Mouse (Mus musculus): ENCODE results near the gene Camta1.

DNA sequence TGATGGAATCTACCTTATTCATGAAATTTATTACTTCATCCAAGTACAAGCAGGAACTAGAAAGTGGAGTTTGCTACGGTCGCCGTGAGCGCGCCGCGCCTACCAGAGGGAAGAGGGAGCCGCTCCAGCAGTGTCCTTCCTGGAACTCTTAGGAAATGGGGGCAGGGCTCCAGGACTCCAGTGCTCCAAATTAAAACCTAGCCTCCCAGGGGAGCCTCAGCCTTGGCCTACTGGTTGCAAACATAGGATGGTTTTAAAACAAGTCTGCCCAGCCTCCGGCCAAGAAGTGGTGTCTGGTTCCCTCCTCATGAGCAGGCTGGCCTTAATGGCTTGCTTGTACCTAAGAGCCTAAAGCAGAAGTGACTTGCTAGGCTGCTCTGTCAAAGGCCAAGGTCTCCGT is 108.4 kb downstream of the Camta1 start:
- TF ChIP-seq POLR2A (IDR thresholded peaks at IDR 0.05; ENCODE audit: extremely low read depth, insufficient read depth, low read length) (no peak), CTCF (IDR thresholded peaks at IDR 0.05; ENCODE audit: low read depth, low read length) (no peak)

Data from liver, adult 2 months (tissue).